Mouse (Mus musculus) heart, embryonic 11.5 days (tissue): ENCODE measurements around the gene Zmym2. TPM values are rescaled to one million over a fixed set of nuclear protein-coding genes. Genes with fewer than 3 reads are reported as not detected.

Experiments used
- ATAC-seq: fragments of 200-750 bp; cut with Nextera tagmentation; replicated peaks from 2 replicates; pipeline ENCODE4 v1.8.0; 2017; ENCODE audit warnings: moderate library complexity; ENCODE audit not compliant: insufficient number of reproducible peaks, low FRiP score, low TSS enrichment
- H3K27ac ChIP-seq: fragments of 300-500 bp; sonication (generic); 2 replicates; pipeline ENCODE4 v1.5.1; 2014; ENCODE audit warnings: mild to moderate bottlenecking, low read depth, low read length
- H3K27me3 ChIP-seq: fragments of 300-500 bp; sonication (generic); 2 replicates; pipeline ENCODE4 v1.6.1; 2014; ENCODE audit warnings: mild to moderate bottlenecking, low read length, mixed read lengths; ENCODE audit not compliant: control insufficient read depth, insufficient read depth
- H3K36me3 ChIP-seq: fragments of 300-500 bp; sonication (generic); 2 replicates; pipeline ENCODE4 v1.6.1; 2014; ENCODE audit warnings: mild to moderate bottlenecking, low read length, moderate library complexity, mixed read lengths; ENCODE audit not compliant: control insufficient read depth, insufficient read depth
- H3K4me1 ChIP-seq: fragments of 300-500 bp; sonication (generic); 2 replicates; pipeline ENCODE4 v1.6.1; 2014; ENCODE audit warnings: low read length; ENCODE audit not compliant: control insufficient read depth, insufficient read depth
- H3K4me2 ChIP-seq: fragments of 300-500 bp; sonication (generic); 2 replicates; pipeline ENCODE4 v1.6.1; 2014; ENCODE audit warnings: mild to moderate bottlenecking, moderate library complexity
- H3K4me3 ChIP-seq: fragments of 300-500 bp; sonication (generic); 2 replicates; pipeline ENCODE4 v1.5.1; 2014; ENCODE audit warnings: low read depth, low read length
- H3K9ac ChIP-seq: fragments of 300-500 bp; sonication (generic); 2 replicates; pipeline ENCODE4 v1.6.1; 2014; ENCODE audit warnings: mild to moderate bottlenecking, low read depth, low read length, moderate library complexity
- H3K9me3 ChIP-seq: fragments of 300-500 bp; sonication (generic); replicated peaks from 2 replicates; pipeline ENCODE4 v1.6.1; 2016; ENCODE audit warnings: low read length; ENCODE audit not compliant: control insufficient read depth
- whole genome bisulfite sequencing: fragments of 180-500 bp; shearing (Covaris S2); extraction: QIAGEN DNeasy Blood & Tissue Kit; methylation state at CpG from one replicate; pipeline ENCODE4 v1.1.7; 2014; ENCODE audit not compliant: insufficient replicate concordance; 5-methylcytosine and 5-hydroxymethylcytosine counted together
- polyA plus RNA-seq: library from polyadenylated mRNA; unstranded; fragments of >200 nt; fragmentation: Nextera tagmentation; extraction: Ambion mirVana; gene quantifications from 2 replicates; pipeline ENCODE4 v1.2.1, GENCODE M21; 2014

Gene Zmym2
- polyA plus RNA-seq, 1 experiment from 2014 or later, result 32.0 TPM

DNA sequence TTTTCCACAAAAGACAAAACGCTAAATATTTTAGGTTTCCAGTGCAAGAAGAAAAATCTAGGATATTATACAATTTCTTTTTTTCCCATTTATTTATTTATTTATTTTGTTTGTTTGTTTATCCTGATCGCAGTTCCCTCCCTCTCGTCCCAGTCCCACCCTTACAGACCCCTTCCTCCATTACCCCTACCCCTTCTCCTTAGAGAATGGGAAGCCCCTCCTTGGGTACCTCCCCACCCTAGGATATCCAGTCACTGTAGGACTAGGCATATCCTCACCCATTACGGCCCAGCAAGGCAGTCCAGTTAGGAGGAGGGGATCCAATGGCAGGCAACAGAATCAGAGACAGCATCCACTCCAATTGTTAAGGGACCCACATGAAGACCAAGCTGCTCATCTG lies 66.5 kb downstream of the Zmym2 start:
- H3K9me3 ChIP-seq, result no peaks in the 10 kb centered on the region
- H3K27ac ChIP-seq, result no peak overlapping the region
- no peaks in the 10 kb centered on the region for H3K27me3 ChIP-seq
- no peaks in the 10 kb centered on the region for H3K4me1 ChIP-seq
- H3K4me2 ChIP-seq, result no peak overlapping the region
- no peak overlapping the region for H3K9ac ChIP-seq
- H3K4me3 ChIP-seq, result no peak overlapping the region
- WGBS, result 91% methylated on average over 4 of the region's 4 CpGs
- no peak for ATAC-seq
- peaks cover 12% of the 10 kb centered on the region for H3K36me3 ChIP-seq

DNA sequence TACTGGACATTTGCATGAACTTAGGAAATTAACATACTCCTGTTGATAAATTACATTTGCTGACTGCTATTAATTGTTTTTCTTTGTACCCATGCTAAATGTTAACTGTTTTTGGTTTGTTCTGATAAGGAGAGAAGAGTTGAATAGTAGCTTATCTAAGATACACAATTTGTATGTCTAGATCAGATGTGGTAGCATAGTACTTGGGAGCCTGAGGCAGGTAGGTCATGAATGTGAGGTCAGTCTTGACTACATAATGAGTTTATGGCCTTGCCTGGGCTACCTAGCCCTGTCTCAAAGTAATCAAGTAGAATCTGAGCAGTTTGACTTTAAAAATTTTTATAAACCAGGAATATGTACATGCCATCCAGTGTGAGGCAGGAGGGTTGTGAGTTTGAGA lies 67.9 kb downstream of the Zmym2 start:
- no peak overlapping the region for H3K4me3 ChIP-seq
- no peaks in the 10 kb centered on the region for H3K4me1 ChIP-seq
- no peak overlapping the region for H3K9ac ChIP-seq
- no peak overlapping the region for H3K27ac ChIP-seq
- H3K36me3 ChIP-seq, result peaks cover 10% of the 10 kb centered on the region
- ATAC-seq, result no peak
- H3K9me3 ChIP-seq, result no peaks in the 10 kb centered on the region
- no peaks in the 10 kb centered on the region for H3K27me3 ChIP-seq
- no peak overlapping the region for H3K4me2 ChIP-seq

DNA sequence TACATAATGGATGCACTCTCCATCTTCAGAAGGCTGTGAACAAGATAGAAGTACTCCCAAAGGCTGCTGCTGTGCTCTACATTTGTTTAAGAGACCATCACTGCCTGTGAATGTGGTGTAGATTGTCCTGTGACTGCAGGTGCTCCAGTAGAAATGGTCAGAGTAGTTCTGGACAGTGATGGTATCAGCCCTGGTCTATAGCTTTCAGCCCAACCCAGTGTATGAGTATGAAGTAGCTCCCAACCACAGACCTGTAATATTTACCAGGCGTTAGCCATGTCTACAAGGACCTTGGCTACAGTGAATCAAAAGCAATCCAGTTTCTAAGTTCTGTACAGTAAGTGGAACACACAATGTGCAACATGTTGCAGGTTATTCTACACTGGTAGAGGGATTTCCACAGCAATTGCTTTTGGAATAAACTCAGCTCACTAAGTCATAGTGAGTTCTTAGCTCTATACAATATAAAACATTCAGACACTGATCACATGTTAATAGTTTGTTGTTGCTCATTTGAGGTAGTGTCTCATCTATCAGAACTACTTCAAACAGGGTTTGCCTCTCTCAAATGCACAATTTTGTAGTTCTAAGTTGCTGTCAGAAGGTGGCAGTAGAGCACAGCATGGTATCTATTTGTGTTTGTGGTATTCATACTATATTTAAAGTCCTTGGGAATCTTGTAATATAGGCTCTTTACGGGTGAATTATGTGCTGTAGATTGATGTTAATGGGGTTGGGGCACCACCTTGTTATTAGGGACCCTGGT lies 77.7 kb downstream of the Zmym2 start:
- Histone ChIP-seq H3K27me3 (no peaks in the 10 kb centered on the region), H3K9me3 (no peaks in the 10 kb centered on the region), H3K4me1 (0 out of 2 replicates have a peak, but pooled peaks cover 2% of the 10 kb centered on the region), H3K4me3 (no peak overlapping the region), H3K36me3 (no peaks in the 10 kb centered on the region; the same call in none of the 2 replicates), H3K9ac (no peak overlapping the region), H3K4me2 (no peak overlapping the region), H3K27ac (no peak overlapping the region)
- ATAC-seq, result no peak
- WGBS, result 63% methylated on average over 2 of the region's 2 CpGs

DNA sequence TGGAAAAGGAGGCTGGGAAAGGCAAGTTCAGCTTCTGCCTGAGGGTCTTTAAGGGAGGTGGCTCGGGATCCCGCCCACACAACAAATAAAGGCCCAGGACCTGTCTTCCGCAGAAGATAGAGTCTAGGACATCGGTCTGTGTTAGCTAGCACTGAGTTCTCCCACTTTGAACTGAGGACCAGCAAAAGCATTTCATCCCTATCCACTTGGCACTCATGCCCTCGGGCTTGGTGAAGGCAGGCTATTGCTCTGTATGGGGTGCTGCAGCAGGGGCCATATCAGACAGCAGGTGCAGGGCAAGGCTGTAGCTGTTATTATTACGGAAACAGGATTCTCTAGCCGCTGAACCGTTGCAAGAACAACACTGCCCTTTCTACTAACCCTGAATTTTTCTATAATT lies 83.2 kb downstream of the Zmym2 start:
- Histone ChIP-seq H3K9ac (no peak overlapping the region), H3K27ac (no peak overlapping the region), H3K27me3 (no peaks in the 10 kb centered on the region), H3K9me3 (no peaks in the 10 kb centered on the region), H3K4me3 (no peak overlapping the region), H3K4me2 (no peak overlapping the region), H3K36me3 (no peaks in the 10 kb centered on the region), H3K4me1 (no peaks in the 10 kb centered on the region)
- ATAC-seq, result no peak
- 71% methylated on average over 8 of the region's 8 CpGs for WGBS

DNA sequence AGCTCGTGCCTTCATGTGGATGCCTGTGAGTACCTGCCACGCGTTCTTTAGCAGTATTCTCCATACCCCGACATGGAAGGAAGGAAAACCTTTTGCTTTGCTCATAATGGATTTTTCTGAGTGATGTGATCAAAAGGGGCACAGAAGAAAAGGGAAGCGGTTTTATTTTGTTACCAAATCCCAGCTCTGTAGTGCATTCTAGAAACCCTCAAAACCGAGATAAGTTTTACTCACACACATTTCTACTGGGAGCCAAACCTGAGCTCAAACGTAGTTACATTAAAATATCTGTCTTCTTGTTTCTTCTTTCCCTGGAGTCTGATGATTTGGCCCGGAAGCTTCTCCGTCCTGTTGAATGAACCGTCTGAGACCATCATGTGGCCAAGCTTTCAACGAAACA lies 83.7 kb downstream of the Zmym2 start:
- Histone ChIP-seq H3K4me1 (no peaks in the 10 kb centered on the region), H3K27me3 (no peaks in the 10 kb centered on the region), H3K27ac (no peak overlapping the region), H3K4me3 (no peak overlapping the region), H3K36me3 (no peaks in the 10 kb centered on the region), H3K9ac (no peak overlapping the region), H3K4me2 (no peak overlapping the region), H3K9me3 (no peaks in the 10 kb centered on the region)
- WGBS, result 64% methylated on average over 11 of the region's 11 CpGs
- ATAC-seq, result no peak

DNA sequence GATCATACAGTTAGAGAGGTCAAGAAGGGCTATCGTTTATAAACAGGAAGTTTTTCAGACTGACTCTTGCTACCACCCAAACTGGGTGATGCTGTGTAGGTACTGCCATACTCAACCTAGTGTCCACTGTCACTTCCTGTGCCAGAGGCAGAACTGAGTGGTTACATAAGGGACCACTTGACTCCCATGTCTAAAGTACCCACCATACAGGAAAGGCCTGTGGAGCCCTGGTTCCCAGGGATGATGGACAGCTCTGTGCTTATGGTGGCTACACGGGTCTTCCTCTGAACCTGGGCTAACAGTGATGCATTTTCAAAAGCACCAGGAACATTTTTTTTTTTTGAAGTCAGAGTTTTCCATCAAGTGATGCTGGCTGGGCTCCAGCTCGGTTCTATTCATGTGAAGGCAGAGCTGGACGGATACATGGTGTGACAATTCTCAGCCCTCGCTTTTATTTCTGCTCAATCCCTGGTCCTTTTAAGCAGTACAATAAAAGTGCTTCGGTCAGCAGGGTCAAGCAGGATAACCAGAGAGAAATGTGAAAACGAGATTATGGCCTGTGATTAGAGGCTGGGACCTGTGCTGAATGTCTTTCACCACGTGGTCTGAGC lies 91.7 kb downstream of the Zmym2 start:
- Histone ChIP-seq H3K4me2 (no peak overlapping the region), H3K27ac (no peak overlapping the region), H3K27me3 (no peaks in the 10 kb centered on the region), H3K36me3 (no peaks in the 10 kb centered on the region), H3K4me1 (no peaks in the 10 kb centered on the region), H3K9ac (no peak overlapping the region), H3K4me3 (no peak overlapping the region), H3K9me3 (no peaks in the 10 kb centered on the region)
- WGBS, result 50% methylated on average over 8 of the region's 8 CpGs
- ATAC-seq, result no peak

DNA sequence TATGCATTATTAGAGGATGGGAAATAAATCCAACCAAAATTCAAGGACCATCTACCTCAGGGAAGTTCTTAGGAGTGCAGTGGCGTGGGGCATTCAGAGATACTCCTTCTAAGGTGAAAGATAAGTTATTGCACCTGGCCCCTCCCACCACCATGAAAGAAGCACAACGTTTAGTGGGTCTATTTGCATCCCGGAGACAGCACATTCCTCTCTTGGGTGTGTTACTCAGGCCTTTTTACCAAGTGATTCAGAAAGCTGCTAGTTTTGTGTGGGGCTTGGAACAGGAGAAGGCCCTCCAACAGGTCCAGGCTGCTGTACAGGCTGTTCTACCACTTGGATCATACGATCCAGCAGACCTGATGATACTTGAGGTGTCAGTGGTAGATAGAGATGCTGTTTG lies 102.2 kb downstream of the Zmym2 start:
- no peak for ATAC-seq
- no peak overlapping the region for H3K27ac ChIP-seq
- H3K9me3 ChIP-seq, result no peaks in the 10 kb centered on the region
- H3K4me3 ChIP-seq, result no peak overlapping the region
- H3K36me3 ChIP-seq, result no peaks in the 10 kb centered on the region
- H3K4me1 ChIP-seq, result no peaks in the 10 kb centered on the region
- no peak overlapping the region for H3K4me2 ChIP-seq
- no peak overlapping the region for H3K9ac ChIP-seq
- 64% methylated on average over 4 of the region's 4 CpGs for WGBS
- no peaks in the 10 kb centered on the region for H3K27me3 ChIP-seq
